Mouse (Mus musculus) thymus, postnatal 0 days (tissue): ENCODE measurements around the gene Gzmm. TPM values are rescaled to one million over a fixed set of nuclear protein-coding genes. Genes with fewer than 3 reads are reported as not detected.

Experiments used
- DNase-seq: peaks from one replicate; pipeline ENCODE4 v3.0.0-alpha.2; 2015; ENCODE audit warnings: low spot score
- polyA plus RNA-seq: library from polyadenylated mRNA; unstranded; fragments of >200 nt; fragmentation: Nextera tagmentation; extraction: Ambion mirVana; gene quantifications from 2 replicates; pipeline ENCODE4 v1.2.1, GENCODE M21; 2015

Gzmm gene
- polyA plus RNA-seq, result 0.35 and 0.48 TPM in 2 replicates

DNA sequence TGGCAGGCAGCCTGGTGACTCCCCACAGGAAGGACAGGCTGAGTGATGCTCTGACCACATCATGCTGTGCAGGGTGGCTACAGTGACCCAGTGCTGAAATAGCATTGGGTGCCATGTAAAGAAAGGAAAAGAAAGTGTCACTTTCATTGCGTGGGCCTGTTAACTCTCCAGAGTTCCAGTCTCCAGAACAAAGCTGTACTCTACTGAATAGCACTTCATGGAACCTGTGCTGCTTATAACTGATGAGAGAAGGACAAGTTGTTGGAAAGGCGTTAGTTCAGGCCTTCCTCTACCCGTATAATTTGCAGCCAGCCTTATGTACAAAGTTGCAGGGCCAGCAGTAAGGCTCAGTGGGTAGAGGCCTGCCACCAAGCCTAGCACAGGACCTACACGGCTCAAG is at the start of gene Gzmm:
Gene Gzmm (plus strand): TSS at position 301 of the 400 bp plus-strand sequence.
- DNase-seq, result no peak

DNA sequence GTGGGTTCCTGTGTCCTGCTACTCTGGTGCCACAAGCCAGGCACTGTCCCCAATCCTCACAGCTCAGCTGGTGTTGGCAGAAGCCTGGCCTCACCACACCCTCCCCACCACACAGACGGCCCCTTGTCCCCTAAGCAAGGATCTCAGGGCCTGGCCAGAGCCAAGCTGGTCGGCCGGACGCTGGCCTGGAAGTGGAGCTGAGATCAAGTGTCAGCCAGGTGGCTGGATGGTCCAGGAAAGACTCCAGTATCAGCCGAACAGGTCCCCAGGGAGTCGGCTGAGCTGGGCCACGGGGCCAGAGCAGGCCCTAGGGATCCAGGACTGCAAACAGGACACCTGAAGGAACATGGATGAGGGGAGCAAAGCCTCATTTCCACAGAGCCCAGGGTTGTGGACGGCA is 43.1 kb upstream of the Gzmm start, which contains the start of gene Odf3l2:
Gene Odf3l2 (minus strand): TSS at position 28 of the 400 bp plus-strand sequence.
- DNase-seq, result no peak

DNA sequence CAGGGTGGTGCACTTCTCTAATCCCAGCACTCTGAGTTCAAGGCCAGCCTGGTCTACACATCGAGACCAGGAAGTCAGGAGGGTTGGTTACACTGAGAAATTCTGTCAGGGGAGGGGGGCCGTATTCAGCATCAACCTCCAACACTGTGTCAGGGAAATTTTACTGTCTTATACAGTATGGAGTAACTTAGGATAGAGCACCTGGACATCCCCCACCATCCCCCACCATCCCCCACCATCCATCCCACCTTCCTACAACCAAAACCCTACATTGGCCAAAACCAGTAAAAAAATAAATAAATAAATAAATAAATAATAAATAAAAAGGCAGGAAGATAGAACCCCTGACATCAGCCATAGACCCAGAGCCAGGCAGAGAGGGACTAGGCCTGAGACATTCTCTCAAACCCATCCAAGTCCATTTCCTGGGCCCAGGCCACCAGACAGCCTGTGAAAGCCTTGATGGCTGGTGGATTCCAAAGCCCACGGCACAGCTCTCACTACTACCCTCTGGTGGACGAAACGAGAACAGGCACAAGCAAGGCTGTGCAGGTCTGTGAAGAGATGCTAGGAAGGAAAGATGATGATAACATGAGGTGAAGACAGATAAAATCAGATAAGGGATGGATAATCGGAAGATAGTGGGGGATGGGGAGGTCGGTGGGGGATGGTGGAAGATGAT is 39.6 kb upstream of the Gzmm start:
- DNase-seq, result peak; percentile 71

DNA sequence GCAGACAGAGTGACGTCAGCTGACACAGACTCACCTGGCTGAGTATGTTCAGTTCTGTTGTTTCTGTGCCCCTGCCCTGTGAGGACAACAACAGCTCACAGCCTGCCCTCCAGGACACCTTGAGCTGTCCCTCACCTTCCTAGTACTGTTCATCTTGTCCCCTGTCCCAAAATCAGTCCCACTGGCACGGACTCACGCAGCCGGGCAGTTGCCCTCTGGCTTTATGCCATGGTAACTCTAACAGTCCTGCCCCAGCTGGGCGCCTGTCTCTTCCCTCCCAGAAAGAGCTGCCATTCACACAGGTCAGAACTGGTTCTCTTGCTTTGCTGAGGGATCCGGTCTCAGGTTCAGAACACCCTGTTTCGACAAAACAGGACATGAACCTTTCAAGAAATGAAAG is 36.0 kb upstream of the Gzmm start:
- no peak for DNase-seq

DNA sequence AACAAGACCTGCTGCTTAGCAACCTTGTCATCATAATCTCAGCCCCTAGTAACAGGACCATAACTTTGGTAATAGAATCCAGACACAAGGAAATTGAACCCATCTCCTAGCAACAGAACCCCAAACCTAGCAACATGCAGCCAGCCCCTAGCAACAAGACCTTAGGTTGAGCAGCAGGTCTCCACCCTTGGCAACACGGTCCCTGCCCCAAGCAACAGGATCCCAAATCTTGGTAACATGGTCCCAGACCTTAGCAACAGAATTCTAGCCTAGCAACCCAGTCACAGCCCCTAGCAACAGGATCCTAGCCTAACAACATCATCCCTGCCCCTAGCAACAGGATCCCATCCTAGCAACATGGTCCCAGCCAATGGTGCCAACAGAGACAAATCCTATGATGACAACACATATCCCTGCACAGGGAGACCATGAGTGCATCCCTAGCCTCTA is 33.8 kb upstream of the Gzmm start:
- no peak for DNase-seq

DNA sequence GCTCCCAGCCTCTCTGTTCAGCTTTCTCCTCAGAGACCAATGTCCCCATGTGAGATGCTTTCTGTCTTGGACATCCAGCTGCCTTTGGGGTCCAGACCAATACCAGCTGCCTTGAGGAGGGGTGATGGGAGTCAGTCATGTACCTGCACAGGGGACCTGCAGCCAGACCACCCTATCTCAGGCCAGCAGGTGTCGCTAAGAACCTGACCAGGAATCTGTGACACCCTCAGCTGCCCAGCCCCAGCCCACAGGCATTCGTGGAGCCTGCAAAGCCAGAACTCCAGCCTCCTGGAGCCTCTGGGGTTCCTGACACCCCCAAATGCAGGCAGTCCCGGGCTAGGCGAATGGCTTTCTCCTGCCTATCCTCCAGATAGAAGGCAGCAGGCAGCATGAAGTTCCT is 30.0 kb upstream of the Gzmm start:
- peak; percentile 26 for DNase-seq

DNA sequence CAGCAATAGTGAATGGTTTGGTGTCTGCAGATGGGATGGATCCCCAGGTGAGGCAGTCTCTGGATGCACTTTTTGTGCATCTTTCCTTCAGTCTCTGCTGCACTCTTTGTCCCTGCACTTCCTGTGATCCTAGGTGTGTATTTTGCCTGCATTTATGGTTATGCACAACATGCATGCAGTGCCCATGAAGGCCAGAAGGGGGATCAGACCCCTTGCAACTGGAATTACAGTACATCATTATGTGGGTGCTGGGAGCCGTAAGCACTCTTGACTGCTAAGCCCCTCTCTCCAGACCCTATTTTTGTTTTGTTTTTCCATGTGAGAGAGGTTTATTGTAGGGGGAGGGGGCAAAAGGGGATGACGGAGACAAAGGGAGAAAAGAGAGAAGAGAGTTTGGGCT is 28.5 kb upstream of the Gzmm start:
- DNase-seq, result peak; percentile 27

DNA sequence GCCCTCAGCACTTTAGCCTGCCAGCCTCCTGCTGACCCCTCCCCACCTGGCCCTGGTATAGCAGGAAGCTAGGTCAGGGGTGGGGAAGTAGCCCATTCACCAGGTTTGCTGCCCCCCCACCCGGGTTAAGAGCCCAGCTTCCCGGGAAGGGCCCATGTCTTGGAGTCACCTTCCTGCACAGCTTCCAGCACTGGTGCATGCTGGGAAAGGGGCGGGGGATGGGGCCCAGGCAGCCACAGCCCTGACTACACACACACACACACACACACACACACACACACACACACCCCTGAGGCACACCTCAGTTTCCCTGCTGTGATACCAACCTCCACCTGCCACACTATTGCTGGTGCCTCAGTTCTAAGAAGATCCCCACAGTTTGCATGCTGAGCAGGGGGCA is 27.0 kb upstream of the Gzmm start:
- DNase-seq, result no peak

DNA sequence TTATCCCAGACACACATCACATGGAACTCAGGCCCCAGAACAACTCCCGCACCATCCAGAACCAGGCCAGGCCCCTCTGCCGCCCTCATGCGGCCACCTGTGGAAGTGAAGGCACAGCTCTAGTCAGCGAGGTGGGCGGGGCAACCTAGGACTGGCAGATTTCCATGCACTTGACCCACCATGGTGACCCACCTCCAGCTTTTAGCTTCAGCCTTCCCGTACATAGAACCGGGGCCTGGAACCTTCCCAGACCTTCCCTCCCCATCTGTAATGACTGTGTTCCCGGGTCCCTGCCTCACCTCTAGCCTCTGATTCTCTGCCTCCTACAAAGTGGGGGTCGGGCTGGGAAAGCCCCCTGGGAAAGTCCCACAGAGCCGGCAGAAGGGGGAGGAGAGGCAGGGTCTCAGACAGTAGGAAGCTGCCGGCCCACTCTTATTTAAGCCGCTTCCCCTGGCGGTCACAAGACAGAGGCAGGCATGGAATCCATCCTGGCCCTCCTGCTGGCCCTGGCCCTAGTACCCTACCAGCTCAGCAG is 24.6 kb upstream of the Gzmm start, which contains the start of gene Madcam1:
Gene Madcam1 (plus strand): TSS at position 429 of the 535 bp plus-strand sequence.
- DNase-seq, result peak; percentile 57

DNA sequence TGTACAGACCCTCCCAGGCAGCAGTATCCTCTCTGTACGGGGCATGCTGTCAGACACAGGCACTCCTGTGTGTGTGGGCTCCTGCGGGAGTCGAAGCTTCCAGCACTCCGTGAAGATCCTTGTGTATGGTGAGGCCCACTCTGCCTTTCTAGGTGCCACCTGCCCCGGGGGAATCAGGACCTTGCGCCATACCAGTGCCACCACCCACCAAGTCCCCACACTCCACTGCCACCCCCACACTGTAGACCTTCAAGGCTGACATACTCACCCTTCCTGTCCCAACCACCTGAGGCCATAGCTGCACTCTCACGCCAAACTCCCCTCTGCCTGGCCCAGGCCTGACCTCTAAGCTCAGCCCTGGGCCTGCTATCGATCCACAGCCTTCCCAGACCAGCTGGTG is 23.8 kb upstream of the Gzmm start:
- no peak for DNase-seq

DNA sequence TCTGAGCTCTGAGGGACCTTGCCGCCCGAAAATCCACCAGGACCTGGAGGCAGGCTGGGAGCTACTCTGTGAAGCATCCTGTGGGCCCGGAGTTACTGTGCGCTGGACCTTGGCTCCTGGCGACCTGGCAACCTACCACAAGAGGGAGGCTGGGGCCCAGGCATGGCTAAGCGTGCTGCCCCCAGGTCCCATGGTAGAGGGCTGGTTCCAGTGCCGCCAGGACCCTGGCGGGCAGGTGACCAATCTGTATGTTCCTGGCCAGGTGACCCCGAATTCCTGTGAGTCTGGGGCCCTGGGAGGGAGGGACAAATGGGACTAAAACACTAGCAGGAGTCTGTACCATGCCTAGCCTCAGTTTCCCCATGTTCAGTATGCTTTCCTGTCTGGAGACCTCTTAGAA is 22.3 kb upstream of the Gzmm start:
- DNase-seq, result no peak

DNA sequence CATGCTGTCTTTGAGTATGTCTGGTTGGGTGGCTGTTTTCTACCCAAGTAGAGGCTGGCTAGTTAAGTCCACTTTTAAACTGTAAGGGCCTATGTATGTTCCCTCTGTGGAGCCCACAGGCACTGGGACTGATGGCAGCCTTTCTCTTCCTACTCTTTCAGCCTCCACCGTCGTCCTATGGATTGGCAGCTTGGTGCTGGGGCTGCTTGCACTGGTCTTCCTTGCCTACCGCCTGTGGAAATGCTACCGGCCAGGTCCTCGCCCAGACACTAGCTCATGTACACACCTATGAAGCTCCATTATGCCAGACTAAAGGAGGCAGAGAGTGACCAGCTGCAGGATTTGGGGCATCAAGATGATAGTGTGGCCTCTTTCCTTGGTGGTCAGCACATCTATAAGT is 20.7 kb upstream of the Gzmm start:
- no peak for DNase-seq

DNA sequence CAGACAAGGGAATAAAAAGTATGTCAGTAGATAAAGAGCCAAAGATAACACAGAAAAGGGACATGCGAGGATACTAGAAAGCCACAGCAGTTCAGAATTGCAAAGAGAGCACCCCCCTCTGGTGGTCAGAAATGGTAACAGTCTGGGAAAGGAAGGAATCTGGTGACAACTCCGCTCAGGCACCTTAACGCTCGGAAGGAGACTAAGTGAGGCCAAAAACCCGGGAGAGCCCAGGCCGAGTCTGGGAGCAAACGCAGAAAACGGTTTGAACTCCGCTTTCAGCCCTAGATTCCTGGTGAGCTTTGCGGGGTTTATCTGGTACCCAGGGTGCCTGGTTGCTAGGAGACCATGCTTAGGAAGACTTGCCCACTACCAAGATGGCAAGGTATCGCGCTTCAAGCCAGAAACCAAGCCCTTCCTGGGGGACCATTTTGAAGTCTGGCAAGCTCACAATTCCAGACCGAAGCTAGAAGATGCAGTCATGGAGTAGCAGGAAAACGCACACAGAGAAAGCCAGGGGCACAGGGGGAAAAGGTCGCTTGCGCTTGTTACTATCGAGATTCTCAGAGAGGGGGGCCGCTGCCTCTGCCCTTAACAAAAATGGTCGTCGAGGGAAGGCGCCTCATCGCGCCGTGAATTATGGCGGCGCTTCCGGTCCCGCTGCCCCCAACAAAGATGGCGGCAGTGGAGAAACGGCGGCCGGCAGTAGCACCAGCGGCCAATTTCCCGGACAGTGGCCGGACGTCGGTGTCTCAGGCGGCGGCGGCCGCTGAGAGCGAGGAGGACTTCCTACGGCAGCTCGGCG is 19.8 kb upstream of the Gzmm start, which contains the start of gene Tpgs1:
Gene Tpgs1 (plus strand): TSS at position 599 of the 805 bp plus-strand sequence.
- DNase-seq, result peak; percentile 93

DNA sequence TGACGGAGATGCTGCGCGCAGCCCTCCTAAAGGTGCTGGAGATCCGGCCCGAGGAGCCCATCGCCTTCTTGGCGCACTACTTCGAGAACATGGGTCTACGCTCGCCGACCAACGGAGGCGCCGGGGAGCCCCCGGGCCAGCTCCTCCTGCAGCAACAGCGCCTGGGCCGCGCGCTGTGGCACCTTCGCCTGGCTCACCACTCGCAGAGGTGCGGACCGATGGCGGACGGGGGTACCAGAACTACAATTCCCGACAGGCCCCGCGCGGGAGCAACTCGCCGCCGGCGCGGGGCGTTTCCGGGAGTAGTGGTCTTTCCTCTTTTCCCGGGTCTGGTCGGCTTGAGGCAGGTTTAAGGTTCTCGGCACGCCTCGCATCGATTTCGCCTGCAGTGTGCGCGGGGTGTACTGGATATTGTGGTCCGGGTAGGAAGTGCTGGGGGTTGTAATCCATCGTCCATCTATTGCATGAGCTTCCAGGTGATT is 19.2 kb upstream of the Gzmm start:
- peak; percentile 66 for DNase-seq

DNA sequence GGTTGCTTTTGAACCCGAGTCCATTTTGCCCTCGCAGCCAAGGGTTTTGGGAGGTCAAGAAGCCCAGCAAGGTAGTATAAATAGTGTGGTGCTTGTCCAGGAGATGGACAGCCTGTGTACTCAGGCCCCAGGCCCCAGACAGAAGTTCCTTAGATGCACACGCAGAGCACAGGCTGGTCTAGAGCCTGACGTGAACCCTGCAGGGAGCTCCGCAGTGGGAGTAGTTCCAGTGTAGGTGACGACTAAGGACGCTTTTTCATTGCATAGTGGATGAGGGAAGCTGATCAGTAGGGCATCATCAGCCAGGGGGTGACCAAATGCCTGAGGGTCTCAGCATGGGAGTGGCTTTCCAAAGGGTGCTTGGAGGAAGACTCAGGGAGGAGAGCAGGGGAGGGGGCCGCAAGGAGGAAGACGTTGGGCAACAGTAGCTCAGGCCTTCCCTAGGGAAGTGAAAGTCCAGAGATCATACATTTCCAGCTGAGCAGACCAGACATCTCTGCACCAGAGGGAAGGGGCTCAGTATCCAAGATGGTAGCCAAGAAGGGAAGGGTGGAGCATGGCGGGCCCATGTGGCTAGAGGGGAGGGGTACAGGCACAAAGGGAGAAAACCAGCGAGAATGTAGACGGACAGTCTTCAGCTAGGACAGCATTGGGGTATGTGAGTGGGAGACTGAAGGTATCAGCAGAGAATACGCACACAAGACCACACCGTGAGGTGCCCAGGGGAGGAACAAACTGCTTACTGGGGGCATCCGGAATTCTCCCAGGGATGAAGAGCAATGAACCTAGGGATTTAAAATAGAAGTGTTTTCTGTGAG is 18.5 kb upstream of the Gzmm start:
- DNase-seq, result no peak

DNA sequence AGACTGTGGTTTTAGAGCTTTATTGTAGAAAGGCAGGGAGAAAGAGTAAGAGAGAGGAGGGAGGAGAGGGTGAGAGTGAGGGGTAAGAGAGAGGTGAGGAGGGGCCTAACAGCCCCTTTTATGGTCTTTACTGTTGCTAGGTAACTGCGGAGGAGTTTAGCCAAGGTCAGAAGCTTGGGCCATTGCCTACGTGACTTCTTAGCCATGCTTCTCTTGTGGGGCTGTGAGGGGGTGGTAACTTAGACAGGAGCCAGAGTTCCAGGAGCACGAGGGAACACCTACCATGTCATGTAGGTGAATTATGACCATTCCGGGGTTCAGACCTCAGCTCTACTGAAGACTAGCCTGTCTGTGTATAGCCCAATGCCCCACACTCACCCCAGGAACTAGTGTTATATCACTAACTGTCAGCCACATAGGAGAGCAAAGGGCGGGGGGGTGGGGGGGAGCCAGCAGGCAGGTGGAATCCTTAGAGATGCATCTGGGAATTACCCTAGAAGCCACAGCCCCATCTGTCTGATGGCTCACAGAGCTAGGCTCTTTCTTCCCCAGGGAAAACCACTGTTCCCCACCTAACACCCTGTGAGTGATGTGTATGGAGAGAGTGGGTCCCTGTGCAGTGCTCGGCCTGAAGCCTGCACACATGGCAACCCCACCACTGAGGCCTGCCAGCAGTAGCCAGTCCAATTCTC is 17.3 kb upstream of the Gzmm start:
- DNase-seq, result no peak

DNA sequence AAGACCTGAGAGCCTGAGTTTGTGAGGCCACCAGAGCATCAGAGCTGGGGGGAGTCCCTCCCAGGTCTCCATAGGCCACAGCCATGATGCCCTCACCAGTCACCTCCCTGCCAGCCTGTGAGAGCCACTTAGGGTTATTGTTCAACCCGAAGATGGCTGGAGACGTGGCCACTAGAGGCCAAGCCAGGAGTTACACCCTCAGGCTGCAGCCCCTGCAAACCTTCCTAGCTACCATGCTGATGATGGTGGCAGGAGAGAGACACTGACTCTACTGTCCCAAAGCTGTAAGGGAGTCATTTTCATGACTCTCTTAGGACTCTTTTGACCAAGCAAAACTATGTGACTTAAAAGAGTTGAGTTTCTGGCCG is 16.7 kb upstream of the Gzmm start:
- no peak for DNase-seq

DNA sequence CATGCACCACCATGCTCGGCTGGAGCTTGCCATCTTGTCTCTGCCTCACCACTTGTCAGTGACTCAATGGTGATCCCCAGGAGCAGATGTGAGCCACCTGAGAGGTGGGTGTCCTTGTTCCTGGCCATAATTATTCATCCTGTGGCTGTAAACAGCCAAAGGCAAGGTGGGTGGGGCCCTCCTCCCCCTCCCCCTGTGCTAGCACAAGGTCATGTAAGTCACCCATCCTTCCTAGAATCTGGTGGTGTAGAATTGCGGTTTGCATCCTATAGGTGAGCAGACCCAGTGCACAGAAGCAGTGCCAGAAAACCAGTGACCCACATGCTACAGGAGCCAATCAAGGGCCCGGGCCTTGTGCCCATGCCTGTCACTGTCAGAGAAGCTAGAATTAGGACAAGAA is 15.8 kb upstream of the Gzmm start:
- no peak for DNase-seq

DNA sequence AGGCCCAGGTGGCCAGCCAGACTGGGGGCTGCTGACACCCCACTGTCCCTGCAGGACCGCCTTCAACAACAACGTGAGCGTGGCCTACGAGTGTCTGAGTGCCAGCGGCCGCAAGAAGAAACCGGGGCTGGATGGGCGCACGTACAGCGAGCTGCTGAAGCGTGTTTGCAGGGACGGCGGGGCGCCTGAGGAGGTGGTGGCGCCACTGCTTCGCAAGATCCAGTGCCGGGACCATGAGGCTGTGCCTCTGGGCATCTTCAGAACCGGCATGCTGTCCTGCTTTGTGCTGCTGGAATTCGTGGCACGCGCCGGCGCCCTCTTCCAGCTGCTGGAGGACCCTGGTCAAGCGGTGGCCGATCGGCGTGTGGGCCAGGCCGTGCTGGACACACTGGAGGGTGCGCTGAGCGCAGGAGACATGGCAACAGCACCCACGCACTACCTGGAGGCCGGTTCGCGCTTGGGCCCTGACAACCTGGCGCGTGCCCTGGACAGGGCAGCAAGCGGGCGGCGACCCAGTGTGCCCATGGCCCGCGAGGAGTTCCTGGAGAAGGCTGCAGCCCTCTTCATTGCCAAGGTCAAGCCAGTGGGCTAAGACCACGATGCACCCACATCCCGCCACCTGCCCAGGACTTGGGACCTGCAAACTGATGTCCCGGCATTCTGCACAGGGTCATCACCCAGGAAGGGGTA is 13.3 kb upstream of the Gzmm start:
- no peak for DNase-seq
